Mouse (Mus musculus) cerebellum, adult 11 months (tissue): ENCODE results near the gene Caln1.

Source experiments
- DNase-seq: peaks from one replicate; pipeline ENCODE4 v3.0.0; 2022

The Caln1 gene

GRCm38 (mm10) chr5:130369237-130369636 is at the start of gene Caln1:
Gene Caln1, plus strand, starts transcription at chr5:130369455.
- peak; percentile 91 for DNase-seq

GRCm38 (mm10) chr5:130319783-130320182 is 49.5 kb upstream of the Caln1 start:
- DNase-seq = no peak

GRCm38 (mm10) chr5:130320485-130320884 is 48.8 kb upstream of the Caln1 start:
- DNase-seq = peak; percentile 38

GRCm38 (mm10) chr5:130325486-130325885 is 43.8 kb upstream of the Caln1 start:
- no peak for DNase-seq

- no peak for DNase-seq
Measured at GRCm38 (mm10) chr5:130327615-130328263, 41.5 kb upstream of the Caln1 start.

- no peak for DNase-seq
Measured at GRCm38 (mm10) chr5:130328366-130328765, 40.9 kb upstream of the Caln1 start.

GRCm38 (mm10) chr5:130329889-130330288 is 39.4 kb upstream of the Caln1 start:
- DNase-seq = no peak

GRCm38 (mm10) chr5:130330801-130331200 is 38.5 kb upstream of the Caln1 start:
- peak; percentile 33 for DNase-seq

- no peak for DNase-seq
Measured at GRCm38 (mm10) chr5:130331206-130331605, 38.0 kb upstream of the Caln1 start.

- DNase-seq = peak; percentile 55
Measured at GRCm38 (mm10) chr5:130333566-130333965, 35.7 kb upstream of the Caln1 start.

- DNase-seq = peak; percentile 31
Measured at GRCm38 (mm10) chr5:130333971-130334370, 35.3 kb upstream of the Caln1 start.

- no peak for DNase-seq
Measured at GRCm38 (mm10) chr5:130335462-130335861, 33.8 kb upstream of the Caln1 start.

- DNase-seq = no peak
Measured at GRCm38 (mm10) chr5:130340656-130341055, 28.6 kb upstream of the Caln1 start.

- no peak for DNase-seq
Measured at GRCm38 (mm10) chr5:130344999-130345398, 24.3 kb upstream of the Caln1 start.

- no peak for DNase-seq
Measured at GRCm38 (mm10) chr5:130345871-130346270, 23.4 kb upstream of the Caln1 start.

GRCm38 (mm10) chr5:130355223-130355622 is 14.0 kb upstream of the Caln1 start:
- no peak for DNase-seq

- no peak for DNase-seq
Measured at GRCm38 (mm10) chr5:130363111-130363510, 6.1 kb upstream of the Caln1 start.

GRCm38 (mm10) chr5:130363773-130364172 is 5.5 kb upstream of the Caln1 start:
- DNase-seq = no peak

GRCm38 (mm10) chr5:130368236-130368635 is 1.0 kb upstream of the Caln1 start:
- DNase-seq = peak; percentile 77

GRCm38 (mm10) chr5:130375411-130375810 is 6.2 kb downstream of the Caln1 start:
- no peak for DNase-seq

GRCm38 (mm10) chr5:130384222-130384912 is 15.1 kb downstream of the Caln1 start, which contains the start of gene A330070K13Rik:
Gene A330070K13Rik, minus strand, starts transcription at chr5:130384631.
- no peak for DNase-seq

GRCm38 (mm10) chr5:130386418-130386817 is 17.2 kb downstream of the Caln1 start:
- no peak for DNase-seq

GRCm38 (mm10) chr5:130393618-130394355 is 24.5 kb downstream of the Caln1 start:
- no peak for DNase-seq

- no peak for DNase-seq
Measured at GRCm38 (mm10) chr5:130394386-130394785, 25.1 kb downstream of the Caln1 start.
